Mouse (Mus musculus): ENCODE measurements at regions not wholly inside any gene's neighbourhood (a gene's known extent, or its start where the extent isn't known, plus 50 kb on each side); places are given as distances from the start of the nearest gene placed in this dataset.

- no peak for DNase-seq
These were observed 289.4 kb downstream of the 3100002H09Rik start for GRCm38 (mm10) chr4:124321221-124321620.

- peak; percentile 79 for DNase-seq
These were observed 293.6 kb downstream of the 3100002H09Rik start for GRCm38 (mm10) chr4:124317042-124317441.

GRCm38 (mm10) chr4:124311657-124312056 is 298.9 kb downstream of the 3100002H09Rik start:
- DNase-seq = no peak

GRCm38 (mm10) chr4:124310594-124310993 is 300.0 kb downstream of the 3100002H09Rik start:
- DNase-seq = no peak

- no peak for DNase-seq
These were observed 304.6 kb downstream of the 3100002H09Rik start for GRCm38 (mm10) chr4:124305871-124306555.

DNA sequence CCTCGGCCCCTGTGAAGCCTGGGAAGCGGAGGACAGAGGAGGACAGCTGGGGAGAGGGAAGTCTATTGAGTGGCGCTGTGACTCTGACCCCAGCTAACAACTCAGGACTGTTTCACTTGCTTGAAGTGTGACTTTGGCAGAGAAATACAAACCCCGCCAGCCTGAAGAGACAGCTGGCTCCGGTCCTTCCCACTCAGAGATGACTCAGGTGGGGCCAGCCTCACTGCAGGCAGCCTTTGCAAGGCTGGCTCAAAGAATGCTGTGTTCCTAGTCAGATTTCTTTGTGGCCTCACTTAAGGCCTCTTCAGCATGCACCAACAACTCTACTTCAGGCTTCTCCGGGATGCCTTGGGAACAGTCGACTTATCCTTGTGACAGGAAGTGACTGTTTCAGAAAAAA is 307.7 kb downstream of the 3100002H09Rik start:
- DNase-seq = no peak

- DNase-seq = no peak
These were observed 311.8 kb downstream of the 3100002H09Rik start for GRCm38 (mm10) chr4:124298667-124299437.

DNA sequence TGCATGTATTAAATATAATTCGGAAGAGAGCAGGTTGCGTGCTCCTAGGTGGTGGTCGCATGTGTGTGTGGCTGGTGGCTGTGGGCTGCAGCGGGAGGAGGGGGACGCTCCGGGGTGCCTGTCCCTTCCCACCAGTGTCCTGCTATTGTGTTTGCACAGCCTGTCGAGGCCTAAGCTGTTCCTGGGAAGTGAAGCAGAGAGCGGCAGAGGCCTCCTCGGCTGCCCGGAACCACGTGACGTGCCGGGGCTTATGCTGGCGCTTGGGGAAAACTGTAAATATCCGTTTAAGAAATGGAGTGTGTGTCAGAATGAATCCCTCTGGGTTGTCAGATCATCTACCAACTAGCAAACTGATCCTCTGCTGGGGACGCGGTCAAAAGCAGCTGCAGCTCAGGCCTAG is 318.3 kb downstream of the 3100002H09Rik start:
- peak; percentile 15 for DNase-seq

DNA sequence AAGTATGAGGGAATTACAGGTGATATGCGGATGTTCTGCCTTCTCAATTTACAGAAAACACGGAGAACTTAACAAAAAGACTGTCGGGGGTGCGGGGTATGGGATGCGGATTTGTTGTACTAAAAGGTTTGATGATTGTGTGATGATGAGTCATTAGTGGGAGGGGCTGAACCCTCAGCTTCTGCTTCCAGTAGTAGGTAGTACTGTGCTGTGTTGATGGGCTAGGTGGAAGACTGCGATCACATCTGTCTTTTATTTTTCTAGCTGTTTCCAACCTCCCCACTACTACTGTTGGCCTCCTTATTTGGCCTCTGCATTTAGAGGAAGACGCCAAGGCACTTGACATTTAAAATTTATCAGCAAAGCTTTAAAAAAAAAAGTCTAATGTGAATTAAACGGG is 318.8 kb downstream of the 3100002H09Rik start:
- no peak for DNase-seq

DNA sequence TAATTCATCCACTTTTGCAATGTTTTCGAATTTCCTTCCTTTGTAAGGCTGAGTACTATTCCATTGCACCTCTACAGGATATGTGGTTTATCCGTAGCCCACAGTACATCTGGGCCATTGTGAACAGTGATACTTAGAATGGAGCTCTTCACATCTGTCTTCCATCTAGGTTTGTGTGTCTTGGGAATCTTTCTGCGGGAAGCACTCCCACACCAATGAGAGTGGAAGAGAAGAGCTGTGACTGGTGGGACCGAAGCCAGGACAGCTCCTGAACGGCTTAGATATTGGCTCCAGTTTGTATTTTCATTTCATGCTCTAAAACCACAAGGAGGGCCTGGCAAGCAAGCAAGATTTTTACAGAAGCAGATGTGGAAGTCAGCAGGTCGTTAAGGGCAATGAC is 323.1 kb downstream of the 3100002H09Rik start:
- no peak for DNase-seq

- DNase-seq = no peak
These were observed 331.9 kb downstream of the 3100002H09Rik start for GRCm38 (mm10) chr4:124278681-124279080.

GRCm38 (mm10) chr4:124277456-124278181 is 333.0 kb downstream of the 3100002H09Rik start:
- peak; percentile 24 for DNase-seq

DNA sequence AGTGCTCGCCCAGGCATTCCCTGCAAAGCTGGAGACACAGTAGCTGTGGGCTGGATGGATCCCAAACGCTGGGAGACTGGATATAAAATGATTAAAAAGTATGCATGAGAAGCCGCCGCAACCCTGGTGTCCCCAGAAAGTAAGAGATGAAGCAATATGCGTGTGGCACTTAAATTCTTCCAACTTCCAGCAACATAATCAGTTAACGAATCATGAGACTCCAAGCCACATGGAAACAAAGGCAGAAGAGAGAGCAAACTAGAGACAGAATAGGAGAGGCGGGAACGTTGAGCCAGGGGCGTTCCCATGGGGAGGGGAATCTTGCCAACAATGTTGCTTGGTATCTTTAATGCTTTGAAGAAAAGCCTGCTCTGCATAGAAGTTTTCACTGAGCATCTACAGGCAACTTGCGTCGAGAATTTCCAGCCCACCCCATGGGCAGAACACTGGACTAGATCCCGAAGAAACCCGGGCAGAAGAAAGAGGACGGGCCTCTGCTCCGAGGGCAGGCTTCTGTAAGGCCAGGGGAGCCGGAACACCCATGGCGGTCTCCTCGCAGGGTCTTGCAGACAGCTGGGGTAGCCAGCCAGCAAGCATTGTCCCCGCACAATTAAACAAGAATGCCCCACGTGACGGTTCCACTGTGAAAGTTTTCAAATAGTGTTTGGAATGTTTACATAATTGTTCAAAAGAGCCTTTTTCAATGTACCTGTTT is 333.7 kb downstream of the 3100002H09Rik start:
- DNase-seq = peak; percentile 25

DNA sequence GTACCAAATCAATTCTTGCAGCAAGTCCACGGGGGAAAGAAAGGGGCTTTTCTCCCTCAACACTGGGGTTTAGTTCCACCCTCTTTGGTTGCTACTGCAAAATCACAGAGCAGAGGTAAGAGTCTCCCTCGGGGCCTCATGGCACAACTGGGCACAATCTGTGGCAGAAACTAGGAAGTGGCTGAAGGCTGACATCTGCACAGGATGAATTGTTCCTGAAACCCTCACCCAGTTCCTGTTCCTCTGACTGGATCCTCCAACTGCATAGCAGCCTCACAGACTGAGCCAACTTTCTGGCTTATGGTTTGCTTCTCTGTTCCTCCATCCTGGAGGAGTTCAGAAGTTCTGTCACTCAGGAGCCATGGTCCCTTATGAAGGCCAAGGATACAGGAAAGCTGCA is 338.6 kb downstream of the 3100002H09Rik start:
- DNase-seq = no peak

GRCm38 (mm10) chr4:124268404-124268803 is 342.2 kb downstream of the 3100002H09Rik start:
- no peak for DNase-seq

DNA sequence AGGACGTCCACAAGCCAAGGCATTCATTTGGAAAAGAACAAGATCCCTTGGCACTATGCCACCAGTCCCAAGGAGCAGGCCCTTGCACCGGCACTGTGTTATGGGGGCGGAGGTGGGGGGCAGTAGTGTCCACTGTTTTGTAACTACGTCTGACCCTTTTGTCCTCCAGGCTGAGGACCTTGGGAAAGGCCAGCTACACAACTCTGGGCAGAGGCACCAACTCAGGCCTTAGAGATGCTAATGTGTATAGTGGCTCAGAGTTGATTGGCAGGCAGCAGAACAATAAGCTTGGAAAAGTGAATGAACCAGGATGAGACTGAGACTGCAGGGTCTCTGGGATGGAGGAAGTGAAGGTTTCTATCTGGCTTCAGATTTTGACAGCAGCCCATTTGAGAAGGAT is 344.0 kb downstream of the 3100002H09Rik start:
- DNase-seq = peak; percentile 21

DNA sequence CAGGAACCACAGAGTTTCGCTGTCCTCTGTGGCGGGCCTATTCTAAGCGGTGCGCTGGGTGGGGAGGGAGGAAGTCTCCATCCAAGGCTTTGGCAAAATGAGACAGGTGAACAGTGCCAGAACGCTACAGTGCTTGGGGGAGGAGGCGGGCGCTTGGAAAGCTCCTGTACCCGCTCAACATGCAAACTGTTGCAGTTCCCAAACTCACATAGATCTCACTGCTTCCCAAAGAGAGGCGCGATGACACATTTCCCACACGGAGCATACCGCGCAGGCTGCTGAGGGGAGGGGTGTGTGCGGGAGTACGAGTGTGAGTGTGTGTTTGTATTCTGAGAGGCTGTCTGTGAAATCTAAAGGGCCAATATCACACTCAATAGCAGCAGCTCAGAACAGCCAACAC is 345.1 kb downstream of the 3100002H09Rik start:
- no peak for DNase-seq

DNA sequence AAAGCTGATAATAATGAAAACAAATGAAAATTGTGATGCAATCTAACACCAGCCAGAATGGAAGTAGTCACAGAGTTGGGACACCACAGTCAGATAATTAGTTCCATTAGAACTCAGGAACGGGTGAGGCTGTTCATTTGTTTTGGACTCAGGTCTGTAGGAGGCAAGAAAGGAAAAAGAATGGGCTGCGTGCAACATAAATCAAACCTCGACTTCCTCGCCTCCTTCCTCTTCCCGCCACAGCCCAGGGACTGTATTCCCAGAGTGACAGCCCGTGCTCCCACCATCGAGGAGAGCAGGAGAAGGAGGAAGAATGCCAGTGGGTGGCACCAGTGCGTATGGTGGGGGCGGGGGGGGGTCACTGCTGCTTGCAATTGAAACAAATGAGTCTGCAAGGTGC is 339.2 kb upstream of the 4930535I16Rik start:
- peak; percentile 45 for DNase-seq

DNA sequence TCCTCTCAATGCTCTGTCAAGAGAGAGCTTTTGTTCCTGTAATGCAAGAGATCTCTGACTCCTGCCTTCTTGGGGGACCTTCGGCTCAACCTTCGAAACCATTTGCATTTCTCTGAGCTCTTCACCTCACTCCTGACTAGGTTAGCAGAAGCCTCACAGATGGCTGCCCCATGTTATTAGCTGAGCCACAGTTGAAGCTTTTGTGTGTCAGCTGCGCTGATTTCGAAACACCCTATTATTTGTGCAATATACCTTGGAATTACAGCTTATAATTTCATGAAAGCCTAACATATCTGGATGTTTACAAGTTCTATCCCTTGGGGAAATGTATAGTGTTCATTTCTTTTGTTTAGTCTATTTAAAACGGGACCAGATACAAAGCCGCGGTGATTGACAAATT is 338.7 kb upstream of the 4930535I16Rik start:
- no peak for DNase-seq

- no peak for DNase-seq
These were observed 337.3 kb upstream of the 4930535I16Rik start for GRCm38 (mm10) chr4:124255183-124255543.

DNA sequence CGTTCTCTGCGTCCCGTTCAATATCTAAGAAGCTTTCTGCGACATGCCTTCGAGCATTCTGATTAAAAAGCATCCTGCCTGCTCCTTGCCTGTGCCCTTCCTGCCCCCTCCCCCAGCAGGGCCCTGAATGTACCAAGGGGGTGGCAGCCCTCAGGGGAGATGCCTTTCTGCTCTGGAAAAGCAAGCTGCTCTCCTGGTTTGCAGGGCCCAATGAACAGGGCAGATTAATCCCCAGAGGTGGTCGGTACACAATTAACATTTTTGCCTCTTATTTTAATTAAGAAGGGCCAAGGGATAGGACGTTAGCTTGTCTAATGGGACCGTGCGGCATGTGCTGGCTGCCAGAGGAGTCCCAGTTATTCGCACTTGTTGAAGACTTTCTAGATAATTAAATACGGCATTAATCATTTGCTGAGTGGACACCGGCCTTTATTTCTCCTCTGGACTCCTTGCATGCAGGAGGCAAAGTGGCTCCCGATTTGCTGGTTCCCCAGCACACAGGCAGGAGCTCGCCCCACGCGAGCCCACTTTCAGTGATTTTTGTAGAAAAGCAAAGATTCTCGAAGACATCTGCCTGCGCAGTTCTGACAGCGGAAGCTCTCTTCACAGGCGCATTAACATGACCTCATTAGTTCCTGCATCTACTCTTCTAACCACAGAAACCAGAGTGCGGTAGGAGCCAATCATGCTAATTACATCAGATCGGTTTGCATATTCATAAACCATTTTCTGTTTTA is 336.8 kb upstream of the 4930535I16Rik start:
- no peak for DNase-seq

DNA sequence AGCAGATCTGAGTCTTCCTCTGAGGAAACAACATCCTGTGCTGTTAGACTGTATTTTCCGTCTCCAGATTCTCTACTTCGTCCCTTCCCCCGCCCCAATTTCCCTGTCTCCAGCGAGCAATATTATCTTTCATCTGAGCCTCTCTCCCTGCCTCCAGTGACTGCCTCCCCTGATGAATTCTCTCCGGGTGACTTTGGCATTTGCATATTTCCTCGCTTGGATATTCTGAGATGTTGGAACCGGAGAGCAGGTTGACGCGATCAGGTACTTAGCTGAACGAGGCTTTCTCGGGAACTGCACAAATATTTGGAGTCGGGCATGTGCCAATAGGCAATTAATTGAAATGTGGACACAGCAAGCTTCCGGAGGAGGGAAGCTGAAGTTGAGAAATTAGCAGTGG is 323.8 kb upstream of the 4930535I16Rik start:
- DNase-seq = no peak

All from kidney, postnatal 10 days (tissue).